Mouse (Mus musculus) erythroblast, embryonic 14.5 days (primary cell): Measurements from ENCODE around the gene Hmgb1. TPM values are rescaled to one million over a fixed set of nuclear protein-coding genes. Genes with fewer than 3 reads are reported as not detected.

Experiments used
- H3K27me3 ChIP-seq: 2 replicates; pipeline ENCODE4 v1.6.1; 2012; ENCODE audit warnings: inconsistent platforms; ENCODE audit not compliant: control insufficient read depth
- H3K36me3 ChIP-seq: 2 replicates; pipeline ENCODE4 v1.6.1; 2012; ENCODE audit warnings: mild to moderate bottlenecking, inconsistent platforms; ENCODE audit not compliant: control insufficient read depth
- H3K4me1 ChIP-seq: 2 replicates; pipeline ENCODE4 v1.6.1; 2012; ENCODE audit warnings: inconsistent platforms; ENCODE audit not compliant: control insufficient read depth
- H3K4me3 ChIP-seq: replicated peaks from 2 replicates; pipeline ENCODE3; 2012; ENCODE audit warnings: moderate library complexity, mild to moderate bottlenecking, inconsistent platforms
- H3K9me3 ChIP-seq: 2 replicates; pipeline ENCODE4 v1.6.1; 2012; ENCODE audit warnings: low read length, inconsistent platforms, mixed read lengths; ENCODE audit not compliant: control insufficient read depth
- GATA1 ChIP-seq: IDR thresholded peaks from 2 replicates; pipeline ENCODE4 v1.6.1; 2012; ENCODE audit warnings: low read length, inconsistent platforms, mixed read lengths
- TAL1 ChIP-seq: IDR thresholded peaks from 3 replicates; pipeline ENCODE4 v1.6.1; 2012; ENCODE audit warnings: low read length, inconsistent platforms, mixed read lengths
- polyA plus RNA-seq: library from polyadenylated mRNA; stranded (reverse); fragments of >175 nt; gene quantifications from 2 replicates; pipeline ENCODE4 v1.2.3, GENCODE M21; 2012

The Hmgb1 gene
- polyA plus RNA-seq, 1 experiment = 99.1 TPM

DNA sequence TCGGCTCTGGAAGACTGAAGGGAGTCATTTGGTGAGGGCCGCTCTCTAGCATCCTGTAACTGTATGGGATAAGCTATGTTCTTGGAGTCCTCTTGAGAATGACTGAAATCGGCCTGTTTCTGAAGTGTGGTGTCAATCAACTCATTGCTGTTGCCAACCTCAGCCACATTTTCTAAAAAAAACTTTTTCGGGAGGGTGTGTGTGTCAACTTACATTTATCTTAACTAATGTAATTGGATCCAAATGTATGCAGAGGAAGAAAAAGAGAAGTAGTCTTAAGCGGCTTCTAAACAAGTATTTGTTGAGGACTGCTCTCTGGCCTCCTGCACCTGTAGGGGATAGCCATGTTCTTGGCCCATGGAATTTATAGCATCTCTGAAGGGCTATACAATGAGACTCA lies 6.2 kb downstream of the Hmgb1 start:
- Histone ChIP-seq H3K36me3 (peaks cover 10% of the 10 kb centered on the region), H3K27me3 (no peaks in the 10 kb centered on the region), H3K9me3 (no peaks in the 10 kb centered on the region), H3K4me3 (no peak overlapping the region), H3K4me1 (peaks cover 13% of the 10 kb centered on the region)
- TF ChIP-seq TAL1 (no peak), GATA1 (no peak)

DNA sequence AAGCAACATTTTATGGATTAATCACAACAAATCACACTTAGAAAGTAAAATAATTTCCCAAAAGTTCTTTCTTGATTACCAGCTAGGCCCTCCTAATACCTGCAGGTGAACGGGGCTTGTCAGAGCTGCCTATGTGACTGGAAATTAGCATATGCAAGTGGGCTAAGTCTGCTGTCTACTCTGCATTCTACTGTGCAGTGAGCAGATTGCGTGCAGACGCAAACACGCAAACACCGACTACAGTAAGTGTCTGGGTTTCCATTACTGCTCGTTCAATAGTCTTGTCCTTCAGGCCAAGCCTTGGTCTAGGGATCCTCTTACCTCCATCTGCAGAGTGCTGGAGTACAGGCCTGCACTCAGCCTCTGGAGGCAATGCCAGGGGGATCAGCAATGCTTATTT lies 8.6 kb downstream of the Hmgb1 start:
- no peak for TF ChIP-seq TAL1
- TF ChIP-seq GATA1 = no peak
- Histone ChIP-seq H3K9me3 (no peaks in the 10 kb centered on the region), H3K4me1 (peaks cover 2% of the 10 kb centered on the region), H3K36me3 (peaks cover 6% of the 10 kb centered on the region), H3K27me3 (0 out of 2 replicates have a peak, but pooled peaks cover 2% of the 10 kb centered on the region), H3K4me3 (no peak overlapping the region)

DNA sequence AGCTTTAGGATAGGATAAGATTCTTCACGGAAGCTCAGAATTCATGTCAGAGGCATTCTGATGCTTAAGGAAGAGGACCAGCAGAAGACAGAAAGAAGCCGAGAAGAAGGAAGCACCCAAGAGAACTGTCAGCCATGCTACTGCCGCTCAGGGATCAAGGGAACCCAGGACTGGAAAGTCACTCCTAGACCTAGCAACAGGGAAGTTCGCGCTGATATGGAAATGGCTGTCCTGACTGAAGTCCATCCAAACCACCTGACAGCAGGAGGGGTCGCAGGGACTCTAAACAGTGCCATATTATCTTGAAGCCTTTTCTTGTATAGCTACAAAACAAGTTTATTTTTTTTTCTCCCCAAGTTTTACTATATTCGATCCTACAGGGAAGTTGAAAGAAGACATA lies 9.8 kb downstream of the Hmgb1 start:
- no peaks in the 10 kb centered on the region; the same call in none of the 2 replicates for H3K4me1 ChIP-seq
- no peak for TF ChIP-seq TAL1
- no peak for TF ChIP-seq GATA1
- 0 out of 2 replicates have a peak, but pooled peaks cover 2% of the 10 kb centered on the region for H3K27me3 ChIP-seq
- H3K36me3 ChIP-seq = no peaks in the 10 kb centered on the region
- no peaks in the 10 kb centered on the region for H3K9me3 ChIP-seq
- H3K4me3 ChIP-seq = no peak overlapping the region

DNA sequence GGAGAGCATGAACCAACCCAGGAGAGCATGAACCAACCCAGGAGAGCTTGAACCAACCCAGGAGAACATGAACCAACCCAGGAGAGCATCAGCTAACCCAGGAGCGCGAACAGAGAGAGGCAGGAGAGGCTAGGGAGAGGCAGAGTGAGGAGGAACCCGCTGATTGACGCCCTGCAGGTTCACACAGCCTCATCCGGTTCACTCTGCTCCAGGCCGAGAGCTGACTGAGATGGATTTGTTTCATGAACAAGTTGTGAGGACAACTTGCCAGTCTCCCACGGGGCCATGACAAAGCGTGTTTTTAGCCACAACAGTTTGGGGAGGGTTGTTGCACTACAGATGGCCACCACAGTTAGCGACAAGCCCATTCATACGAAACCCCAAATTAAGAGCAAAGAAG lies 12.0 kb downstream of the Hmgb1 start:
- no peak for TF ChIP-seq GATA1
- TF ChIP-seq TAL1 = no peak
- Histone ChIP-seq H3K4me3 (no peak overlapping the region), H3K36me3 (no peaks in the 10 kb centered on the region)

DNA sequence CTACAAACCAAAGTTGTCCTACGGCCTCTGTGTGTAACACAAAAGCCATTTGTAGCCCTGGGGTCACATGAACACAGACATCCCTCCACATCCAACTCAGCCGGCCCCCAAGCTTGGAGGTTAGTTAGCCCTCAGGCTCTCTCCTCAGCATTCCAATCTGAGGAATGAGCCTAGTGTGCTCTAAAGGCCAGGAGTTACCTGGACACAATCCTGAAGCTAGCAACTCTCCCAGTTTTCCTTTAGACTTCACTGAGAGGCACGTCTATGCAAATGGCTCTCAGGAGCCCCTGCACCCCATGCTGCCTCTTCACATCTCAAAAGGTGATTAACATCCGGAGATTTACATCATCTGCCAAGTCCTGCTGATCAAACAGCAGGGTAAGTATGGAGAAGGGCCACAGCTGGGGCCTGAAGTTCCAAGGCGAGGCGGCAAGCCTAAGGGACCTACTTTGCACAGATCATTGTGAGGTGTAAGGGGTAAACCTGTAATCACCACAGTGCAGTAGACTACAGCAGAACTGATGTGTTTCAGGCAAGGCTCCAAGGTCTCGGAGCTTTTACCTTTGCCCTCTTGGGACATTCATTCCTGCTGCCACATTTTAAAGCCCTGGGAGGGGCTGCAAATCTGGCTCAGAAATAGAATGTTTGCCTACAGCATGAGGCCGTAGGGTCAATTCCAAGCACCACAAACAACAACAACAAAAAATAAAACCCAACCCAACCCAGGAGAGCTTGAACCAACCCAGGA lies 13.3 kb downstream of the Hmgb1 start:
- no peak for TF ChIP-seq GATA1
- TF ChIP-seq TAL1 = no peak
- 0 out of 2 replicates have a peak, but pooled peaks cover 4% of the 10 kb centered on the region for H3K27me3 ChIP-seq
- H3K9me3 ChIP-seq = no peaks in the 10 kb centered on the region
- no peak overlapping the region for H3K4me3 ChIP-seq
- H3K36me3 ChIP-seq = no peaks in the 10 kb centered on the region
- no peaks in the 10 kb centered on the region; the same call in 1 of the 2 replicates for H3K4me1 ChIP-seq

More for the DNA sequence above, 12.0 kb downstream of the Hmgb1 start:
- H3K9me3 ChIP-seq = no peaks in the 10 kb centered on the region
- 0 out of 2 replicates have a peak, but pooled peaks cover 4% of the 10 kb centered on the region for H3K27me3 ChIP-seq
- H3K4me1 ChIP-seq = no peaks in the 10 kb centered on the region; the same call in 1 of the 2 replicates

DNA sequence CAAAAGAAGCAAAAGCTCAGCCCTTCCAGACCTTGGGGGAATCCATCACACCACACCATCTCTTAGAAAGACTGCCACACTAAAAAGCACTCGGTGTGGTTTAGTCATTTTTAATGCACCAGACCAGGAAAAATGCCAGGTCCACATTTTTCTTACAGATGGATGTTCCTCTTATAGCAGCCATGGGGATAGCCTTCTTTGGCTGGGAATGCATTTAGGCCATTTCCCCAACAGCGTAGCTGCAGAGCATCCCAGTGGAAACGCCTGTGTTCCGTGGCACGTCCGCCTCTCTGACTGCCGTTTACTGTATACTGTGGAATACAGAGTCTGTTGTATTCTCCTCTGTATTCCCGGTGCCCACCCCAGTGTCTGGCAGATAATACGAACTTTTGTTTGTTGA lies 15.5 kb downstream of the Hmgb1 start:
- Histone ChIP-seq H3K27me3 (0 out of 2 replicates have a peak, but pooled peaks cover 4% of the 10 kb centered on the region), H3K9me3 (no peaks in the 10 kb centered on the region), H3K36me3 (no peaks in the 10 kb centered on the region), H3K4me3 (no peak overlapping the region), H3K4me1 (no peaks in the 10 kb centered on the region; the same call in 1 of the 2 replicates)
- no peak for TF ChIP-seq GATA1
- TF ChIP-seq TAL1 = no peak

DNA sequence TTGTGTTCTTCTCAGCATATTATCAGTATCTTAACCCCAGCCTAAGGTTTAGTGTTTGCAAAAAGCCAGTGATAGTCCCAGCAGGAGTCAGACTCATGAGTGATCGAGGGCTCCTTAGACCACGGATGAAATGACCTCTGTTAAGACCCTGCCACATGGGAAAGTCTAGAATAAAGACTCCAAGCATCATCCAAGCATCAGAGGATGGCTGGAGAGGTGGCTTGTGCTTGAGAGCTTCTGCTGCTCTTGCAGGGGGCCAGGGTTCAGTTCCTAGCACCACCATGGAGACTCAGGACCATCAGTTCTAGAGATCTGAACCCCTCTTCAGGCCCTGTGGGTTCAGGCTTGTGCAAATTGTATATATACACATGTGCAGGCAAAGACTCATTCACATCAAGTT lies 16.2 kb downstream of the Hmgb1 start:
- H3K4me1 ChIP-seq = no peaks in the 10 kb centered on the region; the same call in 1 of the 2 replicates
- 0 out of 2 replicates have a peak, but pooled peaks cover 4% of the 10 kb centered on the region for H3K27me3 ChIP-seq
- TF ChIP-seq TAL1 (no peak), GATA1 (no peak)
- no peaks in the 10 kb centered on the region for H3K36me3 ChIP-seq
- H3K9me3 ChIP-seq = no peaks in the 10 kb centered on the region
- no peak overlapping the region for H3K4me3 ChIP-seq

DNA sequence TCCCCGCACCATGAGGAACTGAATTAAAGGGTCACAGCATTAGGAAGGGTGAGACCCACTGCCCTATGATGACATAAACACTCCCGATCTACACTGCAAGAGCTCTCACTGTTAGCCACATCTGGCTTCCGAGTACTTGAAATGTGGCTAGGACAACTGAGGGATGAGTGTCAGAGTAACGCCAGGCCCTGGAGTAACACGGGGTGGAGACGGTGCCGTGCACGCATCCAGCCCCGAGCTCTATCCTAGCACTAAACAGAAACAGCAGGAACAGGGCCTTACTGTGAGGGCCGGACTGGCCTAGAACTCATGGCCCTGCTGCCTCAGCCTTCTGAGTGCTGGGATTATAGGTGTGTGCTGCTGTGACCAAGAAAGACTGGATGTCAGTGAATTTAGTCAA lies 18.3 kb downstream of the Hmgb1 start:
- Histone ChIP-seq H3K4me3 (no peak overlapping the region), H3K4me1 (no peaks in the 10 kb centered on the region)
- TF ChIP-seq GATA1 (no peak), TAL1 (no peak)

DNA sequence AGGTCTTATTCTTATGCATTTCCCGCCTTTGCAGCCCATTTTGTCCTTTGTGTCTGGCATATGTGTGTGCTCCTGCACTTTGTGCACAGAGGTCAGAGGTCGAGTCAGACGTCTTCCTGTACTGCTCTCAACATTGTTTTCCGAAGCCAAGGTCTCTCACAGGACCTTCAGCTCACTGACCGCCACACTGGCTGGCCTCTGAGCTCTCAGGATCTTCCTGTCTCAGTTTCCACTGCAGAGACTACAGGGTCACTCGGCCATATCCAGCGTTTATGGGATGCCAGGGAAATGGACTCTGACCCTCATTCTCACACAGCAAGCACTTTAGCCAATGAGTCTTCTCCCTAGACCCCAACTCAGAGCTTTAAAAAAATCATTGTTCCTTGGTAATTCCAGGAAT lies 19.4 kb downstream of the Hmgb1 start:
- Histone ChIP-seq H3K4me3 (no peak overlapping the region), H3K9me3 (no peaks in the 10 kb centered on the region), H3K36me3 (no peaks in the 10 kb centered on the region), H3K27me3 (0 out of 2 replicates have a peak, but pooled peaks cover 2% of the 10 kb centered on the region), H3K4me1 (no peaks in the 10 kb centered on the region)
- TF ChIP-seq GATA1 (no peak), TAL1 (no peak)

More for the DNA sequence above, 18.3 kb downstream of the Hmgb1 start:
- Histone ChIP-seq H3K36me3 (no peaks in the 10 kb centered on the region), H3K27me3 (0 out of 2 replicates have a peak, but pooled peaks cover 2% of the 10 kb centered on the region), H3K9me3 (no peaks in the 10 kb centered on the region)

DNA sequence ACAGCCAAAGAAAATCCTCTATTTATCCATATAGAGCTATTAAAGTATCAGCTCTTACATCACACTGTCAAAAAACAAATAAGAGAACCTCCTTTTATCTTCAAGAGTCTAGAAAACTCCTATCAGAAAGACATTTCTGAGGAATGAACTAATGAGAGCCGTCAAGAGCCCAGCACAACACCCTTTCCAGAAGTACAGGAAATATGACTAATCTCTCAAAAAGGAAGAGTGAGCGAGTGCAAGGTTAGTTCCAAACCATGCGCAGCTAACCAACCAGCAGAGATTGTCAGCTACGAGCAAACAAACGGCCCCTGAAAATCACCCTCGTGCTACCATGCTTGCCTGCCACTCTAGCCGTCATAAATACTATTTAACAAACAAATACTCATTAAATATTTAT lies 21.4 kb downstream of the Hmgb1 start:
- Histone ChIP-seq H3K4me1 (no peaks in the 10 kb centered on the region), H3K4me3 (no peak overlapping the region), H3K9me3 (no peaks in the 10 kb centered on the region), H3K27me3 (no peaks in the 10 kb centered on the region), H3K36me3 (no peaks in the 10 kb centered on the region)
- no peak for TF ChIP-seq GATA1
- TF ChIP-seq TAL1 = no peak
